Mouse (Mus musculus) heart, adult 8-10 months (tissue): ENCODE results near the gene Obp2b. TPM values are rescaled to one million over a fixed set of nuclear protein-coding genes. Genes with fewer than 3 reads are reported as not detected.

ENCODE experiments used
- DNase-seq: peaks from one replicate; pipeline ENCODE4 v3.0.0; 2022; ENCODE audit warnings: low spot score
- total RNA-seq, 4 experiments: library from RNA; stranded (reverse); gene quantifications; 2 replicates each; pipeline ENCODE4 v1.2.4; 2022

Obp2b gene
- total RNA-seq, 4 experiments from 2014 or later: not detected

GRCm38 (mm10) chr2:25779076-25779475, 42.3 kb downstream of the Obp2b start:
- DNase-seq: no peak

- no peak for DNase-seq
These were observed 44.1 kb downstream of the Obp2b start for GRCm38 (mm10) chr2:25780921-25781320.

GRCm38 (mm10) chr2:25781957-25782356, 45.1 kb downstream of the Obp2b start, which contains the start of gene Gm13539:
TSS of gene Gm13539 (plus strand) at chr2:25782257.
- no peak for DNase-seq

- DNase-seq: no peak
These were observed 48.9 kb downstream of the Obp2b start for GRCm38 (mm10) chr2:25785573-25786322.

- no peak for DNase-seq
These were observed 52.3 kb downstream of the Obp2b start for GRCm38 (mm10) chr2:25789092-25789491.

Other genes starting within 250 kb of the Obp2b start
- gene Lcn12, start 243.1 kb upstream of the Obp2b start, total RNA-seq: not detected
- gene Fbxw5, start 236.3 kb upstream of the Obp2b start, total RNA-seq: 100 to 1,000 TPM in 1 of 4 experiments, 10 to 100 TPM in 3; 79.4 to 105 (median 88.7) TPM
- 1 to 10 TPM; 1.7 to 2.6 (median 2.0) TPM for gene C8g, start 235.3 kb upstream of the Obp2b start, total RNA-seq
- gene Traf2, start 190.1 kb upstream of the Obp2b start, total RNA-seq: 10 to 100 TPM; 11.8 to 16.3 (median 13.8) TPM
- gene Edf1, start 179.2 kb upstream of the Obp2b start, total RNA-seq: 100 to 1,000 TPM; 156 to 257 (median 210) TPM
- gene Mamdc4, start 162.2 kb upstream of the Obp2b start, total RNA-seq: 1 to 10 TPM; 1.1 to 2.2 (median 1.5) TPM
- 10 to 100 TPM; 58.2 to 72.2 (median 65.4) TPM for gene Phpt1, start 161.8 kb upstream of the Obp2b start, total RNA-seq
- under 1 TPM; 0.09 to 0.38 (median 0.25) TPM for gene Ajm1, start 155.3 kb upstream of the Obp2b start, total RNA-seq
- 10 to 100 TPM; 67.3 to 75.3 (median 71.3) TPM for gene Rabl6, start 128.5 kb upstream of the Obp2b start, total RNA-seq
- not detected for gene Ccdc183, start 119.3 kb upstream of the Obp2b start, total RNA-seq
- 10 to 100 TPM; 32.0 to 42.2 (median 38.6) TPM for gene Tmem141, start 115.0 kb upstream of the Obp2b start, total RNA-seq
- gene Fcna, start 109.0 kb upstream of the Obp2b start, total RNA-seq: 1 to 10 TPM; 3.4 to 6.0 (median 4.3) TPM
- gene Lcn8, start 83.9 kb upstream of the Obp2b start, total RNA-seq: 1 to 10 TPM in 2 of 4 experiments, under 1 TPM in 2; 0.50 to 1.3 (median 0.97) TPM
- gene Lcn5, start 79.1 kb upstream of the Obp2b start, total RNA-seq: not detected
- not detected for gene Lcn6, start 60.2 kb upstream of the Obp2b start, total RNA-seq
- not detected for gene Lcn10, start 54.3 kb upstream of the Obp2b start, total RNA-seq
- under 1 TPM in 1 of 4 experiments, not detected in 3; 0.37 TPM for gene Obp2a, start 37.0 kb upstream of the Obp2b start, total RNA-seq
- 10 to 100 TPM; 14.2 to 21.0 (median 15.6) TPM for gene Bmyc, start 30.3 kb upstream of the Obp2b start, total RNA-seq
- gene Lcn3, start 28.6 kb downstream of the Obp2b start, total RNA-seq: not detected
- gene Lcn11, start 40.0 kb downstream of the Obp2b start, total RNA-seq: not detected
- not detected for gene Gm13539, start 45.2 kb downstream of the Obp2b start, total RNA-seq
- not detected for gene Glt6d1, start 78.8 kb downstream of the Obp2b start, total RNA-seq
- gene Lcn9, start 86.1 kb downstream of the Obp2b start, total RNA-seq: not detected
- gene Sohlh1, start 110.2 kb downstream of the Obp2b start, total RNA-seq: not detected
- under 1 TPM; 0.44 to 0.90 (median 0.59) TPM for gene Kcnt1, start 126.7 kb downstream of the Obp2b start, total RNA-seq
- gene Camsap1, start 246.3 kb downstream of the Obp2b start, total RNA-seq: 10 to 100 TPM; 32.6 to 42.3 (median 39.6) TPM